In genomic region chr3:105899394-105900147, GRCm38 (mm10) we compare ENCODE assay signal across 8 mouse cellular contexts. TPM values are rescaled to one million over a fixed set of nuclear protein-coding genes. Genes with fewer than 3 reads are reported as not detected.
A peak's percentile ranks its signal among the peaks of the same experiment; 100 is the strongest.
DNase-seq lines count a peak whose midpoint lies in the region; ATAC-seq and TF ChIP-seq lines count a peak whose summit lies in the region.

No protein-coding gene starts in this region.

- ATAC-seq in forebrain, embryonic 12.5 days (ENCODE audit: low FRiP score) = peak; percentile 87
- peak; percentile 38 for ATAC-seq in heart, postnatal 0 days (ENCODE audit: insufficient read depth, low read depth)
- peak; percentile 51 for ATAC-seq in liver, embryonic 14.5 days (ENCODE audit: insufficient read depth)
- peak; percentile 74 for ATAC-seq in neural tube, embryonic 11.5 days (ENCODE audit: insufficient read depth, low FRiP score, low TSS enrichment)
- peak; percentile 18; the same call in 1 of the 2 replicates for ATAC-seq in stomach, embryonic 15.5 days (ENCODE audit: insufficient read depth, low FRiP score, low read depth)

- H3K9ac ChIP-seq in CH12.LX (ENCODE audit: insufficient read depth, low read depth) = no peak overlapping the region
- H3K9ac ChIP-seq in forebrain, embryonic 12.5 days = no peak overlapping the region
- no peak overlapping the region for H3K9ac ChIP-seq in heart, postnatal 0 days (replicated peaks; ENCODE audit: low read depth, low read length)
- no peak overlapping the region; the same call in 1 of the 2 replicates for H3K9ac ChIP-seq in liver, embryonic 14.5 days (replicated peaks)
- no peak overlapping the region for H3K9ac ChIP-seq in neural tube, embryonic 11.5 days (ENCODE audit: low read length)
- H3K9ac ChIP-seq in stomach, embryonic 15.5 days = no peak overlapping the region

- no peaks in the 10 kb centered on the region for H3K27me3 ChIP-seq in CH12.LX (replicated peaks)
- 0 out of 2 replicates have a peak, but pooled peaks cover 3% of the 10 kb centered on the region for H3K27me3 ChIP-seq in forebrain, embryonic 12.5 days
- H3K27me3 ChIP-seq in heart, postnatal 0 days (ENCODE audit: control insufficient read depth, insufficient read depth, low read length) = 0 out of 2 replicates have a peak, but pooled peaks cover 3% of the 10 kb centered on the region
- no peaks in the 10 kb centered on the region for H3K27me3 ChIP-seq in liver, embryonic 14.5 days (ENCODE audit: control insufficient read depth, insufficient read depth, low read length)
- no peaks in the 10 kb centered on the region for H3K27me3 ChIP-seq in neural tube, embryonic 11.5 days (ENCODE audit: control insufficient read depth, insufficient read depth, low read length)
- H3K27me3 ChIP-seq in stomach, embryonic 15.5 days (replicated peaks) = no peaks in the 10 kb centered on the region

- H3K79me2 ChIP-seq in CH12.LX (replicated peaks; ENCODE audit: control insufficient read depth, extremely low read depth, insufficient read depth, poor library complexity, severe bottlenecking) = no peaks in the 10 kb centered on the region

- no peaks in the 10 kb centered on the region for H3K36me3 ChIP-seq in CH12.LX (replicated peaks in 1 of 2; ENCODE audit: control insufficient read depth in 1 of 2, insufficient read depth in 1 of 2, low read length in 1 of 2)
- H3K36me3 ChIP-seq in forebrain, embryonic 12.5 days (replicated peaks) = no peaks in the 10 kb centered on the region
- H3K36me3 ChIP-seq in heart, postnatal 0 days (replicated peaks; ENCODE audit: control insufficient read depth, insufficient read depth, low read length) = no peaks in the 10 kb centered on the region
- no peaks in the 10 kb centered on the region for H3K36me3 ChIP-seq in liver, embryonic 14.5 days (replicated peaks; ENCODE audit: control insufficient read depth, insufficient read depth, low read depth)
- H3K36me3 ChIP-seq in neural tube, embryonic 11.5 days (ENCODE audit: control insufficient read depth, insufficient read depth, low read length) = no peaks in the 10 kb centered on the region
- no peaks in the 10 kb centered on the region for H3K36me3 ChIP-seq in stomach, embryonic 15.5 days

- no peak overlapping the region for H3K4me2 ChIP-seq in CH12.LX (ENCODE audit: insufficient read depth, low read depth, poor library complexity, severe bottlenecking)
- H3K4me2 ChIP-seq in forebrain, embryonic 12.5 days = no peak overlapping the region
- H3K4me2 ChIP-seq in heart, postnatal 0 days (ENCODE audit: low read depth, low read length) = no peak overlapping the region
- H3K4me2 ChIP-seq in liver, embryonic 14.5 days (ENCODE audit: low read depth) = no peak overlapping the region
- H3K4me2 ChIP-seq in neural tube, embryonic 11.5 days (ENCODE audit: low read depth) = no peak overlapping the region
- H3K4me2 ChIP-seq in stomach, embryonic 15.5 days = no peak overlapping the region

- WGBS in forebrain, embryonic 12.5 days = 43% methylated on average over 8 of the region's 8 CpGs
- 36% methylated on average over 8 of the region's 8 CpGs for WGBS in heart, postnatal 0 days
- WGBS in liver, embryonic 14.5 days (ENCODE audit: insufficient replicate concordance) = 35% methylated on average over 8 of the region's 8 CpGs
- 43% methylated on average over 8 of the region's 8 CpGs for WGBS in neural tube, embryonic 11.5 days
- WGBS in stomach, embryonic 15.5 days = 39% methylated on average over 8 of the region's 8 CpGs

- in situ Hi-C loops in CH12.LX (cut with MboI; ENCODE audit: low pct_ligation_motif_present, low pct_unique_long_range_greater_than_20kb, low sequenced_read_pairs) = loop anchor here (5.0 kb wide), 2 partner anchors 58 to 212 kb away; partner anchors contain the start of genes Ddx20 and Wdr77

- peaks cover 13 to 51% of the 10 kb centered on the region in 2 experiments for H3K4me1 ChIP-seq in CH12.LX (ENCODE audit: control insufficient read depth in 1 of 2, insufficient read depth in 2 of 2)
- peaks cover 9% of the 10 kb centered on the region; the same call in 1 of the 2 replicates for H3K4me1 ChIP-seq in forebrain, embryonic 12.5 days
- peaks cover 15% of the 10 kb centered on the region for H3K4me1 ChIP-seq in heart, postnatal 0 days (ENCODE audit: control insufficient read depth, insufficient read depth)
- H3K4me1 ChIP-seq in liver, embryonic 14.5 days (replicated peaks; ENCODE audit: control insufficient read depth in 2 of 2, insufficient read depth in 2 of 2, low read length in 1 of 2) = peaks cover 0 to 14% of the 10 kb centered on the region in 2 experiments
- no peaks in the 10 kb centered on the region for H3K4me1 ChIP-seq in neural tube, embryonic 11.5 days (ENCODE audit: control insufficient read depth, insufficient read depth, low read length)
- H3K4me1 ChIP-seq in stomach, embryonic 15.5 days = peaks cover 7% of the 10 kb centered on the region

- peak; percentile 31; the same call in 1 of the 2 replicates for TF ChIP-seq POLR2A in CH12.LX (IDR thresholded peaks at IDR 0.05; ENCODE audit: low read depth, low read length)

- DNase-seq in CH12.LX (ENCODE audit: extremely low read depth) = peak; percentile 90
- DNase-seq in c-Kit-positive CD71-negative TER-119-negative erythroid progenitor cells, embryonic 14.5 days (ENCODE audit: low read depth) = peak; percentile 77
- DNase-seq in heart, postnatal 0 days (ENCODE audit: low spot score) = peak; percentile 85
- peak; percentile 82 to 88 for DNase-seq in kidney, postnatal 25 days
- DNase-seq in liver, embryonic 14.5 days (ENCODE audit: low read depth in 3 of 3, low spot score in 3 of 3) = peak; percentile 56 to 69 (median 68)
- peak; percentile 84 for DNase-seq in neural tube, embryonic 11.5 days (ENCODE audit: low spot score)

- no peak for TF ChIP-seq EP300 in CH12.LX (IDR thresholded peaks at IDR 0.05; ENCODE audit: low read length)
- no peak for TF ChIP-seq EP300 in heart, postnatal 0 days (IDR thresholded peaks at IDR 0.05; ENCODE audit: low read depth)
- TF ChIP-seq EP300 in liver, embryonic 14.5 days (IDR thresholded peaks at IDR 0.05; ENCODE audit: low read depth) = no peak

- no peak overlapping the region for H3K4me3 ChIP-seq in CH12.LX (replicated peaks in 1 of 3; ENCODE audit: low read depth in 2 of 3, low read length in 2 of 3, poor library complexity in 1 of 3)
- no peak overlapping the region for H3K4me3 ChIP-seq in forebrain, embryonic 12.5 days (replicated peaks)
- no peak overlapping the region for H3K4me3 ChIP-seq in heart, postnatal 0 days (ENCODE audit: low read depth, low read length)
- H3K4me3 ChIP-seq in liver, embryonic 14.5 days (ENCODE audit: insufficient read depth in 1 of 2, low read depth in 2 of 2, low read length in 2 of 2) = no peak overlapping the region
- H3K4me3 ChIP-seq in neural tube, embryonic 11.5 days (ENCODE audit: low read depth, low read length) = no peak overlapping the region
- H3K4me3 ChIP-seq in stomach, embryonic 15.5 days (replicated peaks) = no peak overlapping the region

- TF ChIP-seq CTCF in CH12.LX (conservative IDR thresholded peaks at IDR 0.05 in 1 of 2, IDR thresholded peaks at IDR 0.05 in 1 of 2; ENCODE audit: low read depth in 2 of 2, low read length in 2 of 2) = peak; percentile 73 to 95
- TF ChIP-seq CTCF in heart, postnatal 0 days (IDR thresholded peaks at IDR 0.05; ENCODE audit: low read depth) = peak; percentile 90
- peak; percentile 96 for TF ChIP-seq CTCF in liver, embryonic 14.5 days (IDR thresholded peaks at IDR 0.05; ENCODE audit: low read depth)

- no peak overlapping the region for H3K27ac ChIP-seq in CH12.LX (ENCODE audit: insufficient read depth, low read depth)
- H3K27ac ChIP-seq in forebrain, embryonic 12.5 days = no peak overlapping the region
- no peak overlapping the region for H3K27ac ChIP-seq in heart, postnatal 0 days (ENCODE audit: low read depth)
- H3K27ac ChIP-seq in liver, embryonic 14.5 days = no peak overlapping the region
- no peak overlapping the region for H3K27ac ChIP-seq in neural tube, embryonic 11.5 days (ENCODE audit: low read depth, low read length)
- H3K27ac ChIP-seq in stomach, embryonic 15.5 days = no peak overlapping the region

- H3K9me3 ChIP-seq in CH12.LX (replicated peaks; ENCODE audit: low read length) = peaks cover 3% of the 10 kb centered on the region
- no peaks in the 10 kb centered on the region for H3K9me3 ChIP-seq in forebrain, embryonic 12.5 days
- no peaks in the 10 kb centered on the region for H3K9me3 ChIP-seq in heart, postnatal 0 days (replicated peaks; ENCODE audit: control insufficient read depth, low read length)
- H3K9me3 ChIP-seq in liver, embryonic 14.5 days (ENCODE audit: control insufficient read depth, low read length) = no peaks in the 10 kb centered on the region
- H3K9me3 ChIP-seq in neural tube, embryonic 11.5 days (ENCODE audit: control insufficient read depth, low read length) = no peaks in the 10 kb centered on the region
- H3K9me3 ChIP-seq in stomach, embryonic 15.5 days = no peaks in the 10 kb centered on the region

- peak; percentile 99 for TF ChIP-seq RAD21 in CH12.LX (IDR thresholded peaks at IDR 0.05; ENCODE audit: low read depth, low read length)

- dilution Hi-C loops in CH12.LX (cut with MboI; ENCODE audit: extremely low pct_ligation_motif_present, extremely low pct_unique_long_range_greater_than_20kb, low sequenced_read_pairs) = loop anchor here (25.0 kb wide), 1 partner anchor 212 kb away; the partner anchor contains the start of gene Ddx20

RNA-seq across cellular contexts. Expression of gene Tmigd3, which starts 28.9 kb away (rescaled TPM):
- 0.25 TPM in 1 of 2 replicates, not detected in the other for total RNA-seq in CH12.LX (2012; rRNA removed)
- not detected in 2 replicates for total RNA-seq in CH12.LX (2014; rRNA removed)
- 1.3 TPM in 1 of 2 replicates, not detected in the other for polyA plus RNA-seq in CH12.LX (2012; ENCODE audit: insufficient read length, low read depth)
- polyA plus RNA-seq in forebrain, embryonic 12.5 days (2016; fragmentation: Nextera tagmentation; extraction: Ambion mirVana) = not detected in 2 replicates
- total RNA-seq in heart, postnatal 0 days (2014; rRNA removed; ENCODE audit: low replicate concordance) = not detected in 2 replicates
- polyA plus RNA-seq in heart, postnatal 0 days (2015; fragmentation: Nextera tagmentation; extraction: Ambion mirVana) = 0.33 and 0.44 TPM in 2 replicates
- polyA plus RNA-seq in liver, embryonic 14.5 days (2012; rRNA removed) = 0.08 and 0.11 TPM in 2 replicates
- 0.09 and 0.34 TPM in 2 replicates for polyA plus RNA-seq in liver, embryonic 14.5 days (2014; fragmentation: Nextera tagmentation; extraction: Ambion mirVana)
- not detected in 2 replicates for polyA plus RNA-seq in neural tube, embryonic 11.5 days (2014; fragmentation: Nextera tagmentation; extraction: Ambion mirVana)
- polyA plus RNA-seq in stomach, embryonic 15.5 days (2015; fragmentation: Nextera tagmentation; extraction: Ambion mirVana) = 0.45 and 0.46 TPM in 2 replicates

RNA-seq across cellular contexts. Expression of gene Adora3, which starts 28.9 kb away (rescaled TPM):
- 1.1 and 1.2 TPM in 2 replicates for total RNA-seq in CH12.LX (2012; rRNA removed)
- total RNA-seq in CH12.LX (2014; rRNA removed) = 0.54 and 0.73 TPM in 2 replicates
- 1.3 and 1.4 TPM in 2 replicates for polyA plus RNA-seq in CH12.LX (2012; ENCODE audit: insufficient read length, low read depth)
- 0.15 TPM in 1 of 2 replicates, not detected in the other for polyA plus RNA-seq in forebrain, embryonic 12.5 days (2016; fragmentation: Nextera tagmentation; extraction: Ambion mirVana)
- total RNA-seq in heart, postnatal 0 days (2014; rRNA removed; ENCODE audit: low replicate concordance) = not detected in 2 replicates
- polyA plus RNA-seq in heart, postnatal 0 days (2015; fragmentation: Nextera tagmentation; extraction: Ambion mirVana) = 0.14 and 0.21 TPM in 2 replicates
- polyA plus RNA-seq in liver, embryonic 14.5 days (2012; rRNA removed) = 0.34 and 0.49 TPM in 2 replicates
- polyA plus RNA-seq in liver, embryonic 14.5 days (2014; fragmentation: Nextera tagmentation; extraction: Ambion mirVana) = 0.47 and 0.49 TPM in 2 replicates
- polyA plus RNA-seq in neural tube, embryonic 11.5 days (2014; fragmentation: Nextera tagmentation; extraction: Ambion mirVana) = 0.19 and 0.31 TPM in 2 replicates
- 0.71 and 0.82 TPM in 2 replicates for polyA plus RNA-seq in stomach, embryonic 15.5 days (2015; fragmentation: Nextera tagmentation; extraction: Ambion mirVana)

RNA-seq across cellular contexts. Expression of gene I830077J02Rik, which starts 32.9 kb away (rescaled TPM):
- 0.84 and 1.3 TPM in 2 replicates for total RNA-seq in CH12.LX (2012; rRNA removed)
- 2.9 and 3.2 TPM in 2 replicates for total RNA-seq in CH12.LX (2014; rRNA removed)
- polyA plus RNA-seq in CH12.LX (2012; ENCODE audit: insufficient read length, low read depth) = 8.3 and 10.2 TPM in 2 replicates
- polyA plus RNA-seq in forebrain, embryonic 12.5 days (2016; fragmentation: Nextera tagmentation; extraction: Ambion mirVana) = 0.14 and 0.45 TPM in 2 replicates
- 0.04 TPM in 1 of 2 replicates, not detected in the other for total RNA-seq in heart, postnatal 0 days (2014; rRNA removed; ENCODE audit: low replicate concordance)
- polyA plus RNA-seq in heart, postnatal 0 days (2015; fragmentation: Nextera tagmentation; extraction: Ambion mirVana) = 0.82 and 0.88 TPM in 2 replicates
- polyA plus RNA-seq in liver, embryonic 14.5 days (2012; rRNA removed) = 3.0 and 4.1 TPM in 2 replicates
- 3.0 and 3.1 TPM in 2 replicates for polyA plus RNA-seq in liver, embryonic 14.5 days (2014; fragmentation: Nextera tagmentation; extraction: Ambion mirVana)
- polyA plus RNA-seq in neural tube, embryonic 11.5 days (2014; fragmentation: Nextera tagmentation; extraction: Ambion mirVana) = 0.57 and 0.76 TPM in 2 replicates
- 1.4 and 2.1 TPM in 2 replicates for polyA plus RNA-seq in stomach, embryonic 15.5 days (2015; fragmentation: Nextera tagmentation; extraction: Ambion mirVana)

RNA-seq across cellular contexts. Expression of gene Wdr77, which starts 59.6 kb away (rescaled TPM):
- total RNA-seq in CH12.LX (2012; rRNA removed) (87.4 and 114 TPM in 2 replicates), CH12.LX (2014; rRNA removed) (86.7 and 91.2 TPM in 2 replicates)
- 203 and 235 TPM in 2 replicates for polyA plus RNA-seq in CH12.LX (2012; ENCODE audit: insufficient read length, low read depth)
- 121 and 129 TPM in 2 replicates for polyA plus RNA-seq in forebrain, embryonic 12.5 days (2016; fragmentation: Nextera tagmentation; extraction: Ambion mirVana)
- total RNA-seq in heart, postnatal 0 days (2014; rRNA removed; ENCODE audit: low replicate concordance) = 54.8 and 63.0 TPM in 2 replicates
- polyA plus RNA-seq in heart, postnatal 0 days (2015; fragmentation: Nextera tagmentation; extraction: Ambion mirVana) = 57.5 and 63.1 TPM in 2 replicates
- 16.8 and 21.3 TPM in 2 replicates for polyA plus RNA-seq in liver, embryonic 14.5 days (2012; rRNA removed)
- polyA plus RNA-seq in liver, embryonic 14.5 days (2014; fragmentation: Nextera tagmentation; extraction: Ambion mirVana) = 32.4 and 40.2 TPM in 2 replicates
- polyA plus RNA-seq in neural tube, embryonic 11.5 days (2014; fragmentation: Nextera tagmentation; extraction: Ambion mirVana) = 131 and 132 TPM in 2 replicates
- 118 and 125 TPM in 2 replicates for polyA plus RNA-seq in stomach, embryonic 15.5 days (2015; fragmentation: Nextera tagmentation; extraction: Ambion mirVana)

Comparison
In these comparisons a context has a peak if more than half of its experiments do, and no peak if none do; other contexts are left out.
1. ATAC-seq: peak in every context shown above with its lines; median percentile 87 in forebrain, embryonic 12.5 days; 74 in neural tube, embryonic 11.5 days; 51 in liver, embryonic 14.5 days; 38 in heart, postnatal 0 days; 18 in stomach, embryonic 15.5 days.